Mouse (Mus musculus) left cerebral cortex, postnatal 36 days (tissue): ENCODE results near the gene Olfr665. TPM values are rescaled to one million over a fixed set of nuclear protein-coding genes. Genes with fewer than 3 reads are reported as not detected.
"Not testable (repeated sequence)": the region's sequence is repeated elsewhere in the genome, so short reads cannot be mapped to it uniquely, and the experiment has no call there.

ENCODE experiments used
- DNase-seq, 2 experiments: peaks; one replicate each; pipeline ENCODE4 v3.0.0; 2021 to 2022; ENCODE audit warnings: low spot score in 2 of 2, mixed read lengths in 1 of 2
- intact Hi-C: fragments of 180-260 bp; cut with DNase I; formaldehyde crosslinking; loops from one replicate; pipeline ENCODE4 v1.15.1; 2025
- total RNA-seq, 2 experiments: library from RNA; stranded (reverse); gene quantifications; 2 replicates each; pipeline ENCODE4 v1.2.3; 2021

Gene Olfr665
- total RNA-seq, result not detected

- intact Hi-C loops, result no loop called here
- no peak for DNase-seq
Measured at GRCm38 (mm10) chr7:104877731-104878130, at the start of gene Olfr665. TSS of gene Olfr665 (plus strand) at chr7:104878031.

- intact Hi-C loops, result no loop called here
- no peak for DNase-seq
Measured at GRCm38 (mm10) chr7:104842503-104842902, 35.3 kb upstream of the Olfr665 start, which contains the start of gene Usp17lb. TSS of gene Usp17lb (minus strand) at chr7:104842603.

DNA sequence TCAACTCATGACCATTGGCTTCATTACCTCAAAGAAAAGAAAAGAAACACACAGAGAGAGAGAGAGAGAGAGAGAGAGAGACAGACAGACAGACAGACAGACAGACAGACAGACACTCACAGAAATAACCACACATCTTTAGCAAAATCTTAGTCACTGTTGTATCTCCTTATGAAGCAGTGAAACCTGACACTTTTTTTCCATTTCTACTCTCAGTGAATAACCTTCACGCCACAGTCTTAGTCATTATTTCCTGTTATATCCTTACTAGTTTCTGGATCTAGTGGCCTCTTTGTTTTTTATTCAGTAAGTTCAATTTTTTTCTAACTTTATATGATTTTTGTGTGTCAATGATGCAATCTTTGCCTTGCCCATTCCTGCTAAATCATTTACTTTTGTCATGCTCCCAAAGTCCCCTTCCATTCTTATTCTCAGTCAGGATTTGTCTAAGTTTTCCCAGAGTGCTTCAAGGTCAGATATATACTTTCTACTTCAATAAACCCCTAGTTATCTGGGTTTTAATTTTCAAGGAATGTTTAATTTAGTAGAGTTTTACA, 34.0 kb upstream of the Olfr665 start:
- intact Hi-C loops, result no loop called here
- no peak for DNase-seq

GRCm38 (mm10) chr7:104851546-104851945, 26.3 kb upstream of the Olfr665 start:
- intact Hi-C loops, DNase-seq: not testable (repeated sequence)

- DNase-seq, result no peak
Measured at GRCm38 (mm10) chr7:104855248-104855750, 22.5 kb upstream of the Olfr665 start.

GRCm38 (mm10) chr7:104856709-104857108, 21.1 kb upstream of the Olfr665 start, which contains the start of gene Usp17la:
TSS of gene Usp17la (plus strand) at chr7:104857009.
- intact Hi-C loops, DNase-seq: not testable (repeated sequence)

More at GRCm38 (mm10) chr7:104855248-104855750, 22.5 kb upstream of the Olfr665 start:
- intact Hi-C loops, result no loop called here

DNA sequence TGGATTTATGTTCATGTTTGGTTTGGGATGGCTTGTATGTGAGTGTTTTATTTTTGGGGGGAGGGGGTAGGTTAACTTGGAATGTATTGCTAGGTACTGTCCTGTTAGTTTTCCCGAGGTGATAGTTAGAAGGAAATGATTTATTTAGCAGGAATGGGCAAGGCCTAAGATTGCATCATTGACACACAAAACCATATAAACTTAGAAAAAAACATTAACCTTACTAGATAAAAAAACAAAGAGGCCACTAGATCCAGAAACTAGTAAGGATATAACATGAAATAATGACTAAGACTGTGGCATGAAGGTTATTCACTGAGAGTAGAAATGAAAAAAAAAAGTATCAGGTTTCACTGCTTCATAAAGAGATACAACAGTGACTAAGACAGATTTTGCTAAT, 20.1 kb upstream of the Olfr665 start:
- intact Hi-C loops, result no loop called here
- DNase-seq, result no peak

DNA sequence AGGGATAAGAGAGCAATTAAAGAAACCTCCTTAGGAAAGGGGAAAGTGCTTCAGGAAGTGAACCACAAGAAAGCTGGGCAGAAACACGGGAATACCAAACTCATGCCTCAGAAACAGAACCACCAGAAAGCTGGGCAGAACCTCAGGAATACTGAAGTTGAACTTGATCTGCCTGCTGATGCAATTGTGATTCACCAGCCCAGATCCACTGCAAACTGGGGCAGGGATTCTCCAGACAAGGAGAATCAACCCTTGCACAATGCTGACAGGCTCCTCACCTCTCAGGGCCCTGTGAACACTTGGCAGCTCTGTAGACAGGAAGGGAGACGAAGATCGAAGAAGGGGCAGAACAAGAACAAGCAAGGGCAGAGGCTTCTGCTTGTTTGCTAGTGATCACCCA, 16.4 kb upstream of the Olfr665 start:
- DNase-seq, result no peak
- intact Hi-C loops, result no loop called here

- DNase-seq, result no peak
- intact Hi-C loops, result no loop called here
Measured at GRCm38 (mm10) chr7:104895852-104896251, 18.0 kb downstream of the Olfr665 start, which contains the start of gene Olfr666. TSS of gene Olfr666 (minus strand) at chr7:104895952.

DNA sequence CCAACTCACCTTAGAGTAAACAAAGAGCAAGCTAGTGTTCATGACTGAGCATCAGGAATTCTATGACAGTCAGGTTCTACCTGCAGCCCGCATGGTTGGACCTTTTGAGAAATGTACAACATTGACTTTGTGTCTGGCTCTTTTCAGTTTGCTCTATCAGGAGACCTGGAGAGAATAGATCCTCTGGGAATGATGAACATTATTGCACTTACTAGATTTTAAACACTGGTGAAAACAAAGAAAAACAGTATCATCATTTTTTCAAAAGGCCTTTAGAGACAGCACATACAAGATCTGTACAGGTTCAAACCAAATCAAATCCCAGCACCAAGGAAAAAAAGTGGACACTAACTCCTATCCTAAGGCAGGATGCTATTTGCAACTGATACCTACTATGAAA, 43.6 kb downstream of the Olfr665 start, which contains the start of gene Olfr667:
TSS of gene Olfr667 (minus strand) at position 101 of the 400 bp plus-strand sequence.
- intact Hi-C loops, result no loop called here
- no peak for DNase-seq

- intact Hi-C loops, result no loop called here
Measured at GRCm38 (mm10) chr7:104927957-104928356, 50.1 kb downstream of the Olfr665 start, which contains the start of gene Olfr668. TSS of gene Olfr668 (minus strand) at chr7:104928057.

More at GRCm38 (mm10) chr7:104927957-104928356, 50.1 kb downstream of the Olfr665 start, which contains the start of gene Olfr668:
- DNase-seq, result no peak

Other genes with a start within 250 kb of the Olfr665 start
- not detected for gene Olfr658, start 230.7 kb upstream of the Olfr665 start, total RNA-seq
- not detected for gene Olfr659, start 211.3 kb upstream of the Olfr665 start, total RNA-seq
- gene Olfr661, start 191.5 kb upstream of the Olfr665 start, total RNA-seq, result not detected
- gene Usp17le, start 100.6 kb upstream of the Olfr665 start, total RNA-seq, result not detected
- gene Usp17lb, start 35.4 kb upstream of the Olfr665 start, total RNA-seq, result not detected
- not detected for gene Usp17la, start 21.0 kb upstream of the Olfr665 start, total RNA-seq
- not detected for gene Olfr666, start 17.9 kb downstream of the Olfr665 start, total RNA-seq
- not detected for gene Olfr667, start 43.5 kb downstream of the Olfr665 start, total RNA-seq
- gene Olfr668, start 50.0 kb downstream of the Olfr665 start, total RNA-seq, result not detected
- gene Olfr669, start 56.2 kb downstream of the Olfr665 start, total RNA-seq, result not detected
- gene Olfr670, start 84.6 kb downstream of the Olfr665 start, total RNA-seq, result not detected
- gene Olfr671, start 101.1 kb downstream of the Olfr665 start, total RNA-seq, result not detected
- gene Olfr672, start 124.0 kb downstream of the Olfr665 start, total RNA-seq, result not detected
- gene Olfr675, start 150.4 kb downstream of the Olfr665 start, total RNA-seq, result not detected
- gene Olfr676, start 154.7 kb downstream of the Olfr665 start, total RNA-seq, result not detected
- not detected for gene Olfr677, start 173.3 kb downstream of the Olfr665 start, total RNA-seq
- not detected for gene Olfr678, start 186.4 kb downstream of the Olfr665 start, total RNA-seq
- gene Olfr679, start 203.2 kb downstream of the Olfr665 start, total RNA-seq, result not detected
- gene Olfr680-ps1, start 214.8 kb downstream of the Olfr665 start, total RNA-seq, result not detected
- gene Olfr681, start 238.8 kb downstream of the Olfr665 start, total RNA-seq, result not detected